Mouse (Mus musculus) bone marrow, adult 2 months (tissue): ENCODE measurements around the gene Tbc1d12.

Source experiments
- CTCF ChIP-seq: fragments of 200-500 bp; IDR thresholded peaks from 2 replicates; pipeline ENCODE4 v1.5.1; 2011; ENCODE audit warnings: low read length, control low read depth; ENCODE audit not compliant: control insufficient read depth, insufficient read depth
- POLR2A ChIP-seq: fragments of 200-500 bp; IDR thresholded peaks from 2 replicates; pipeline ENCODE4 v1.6.1; 2011; ENCODE audit warnings: low read depth, mild to moderate bottlenecking, control low read depth, low read length, borderline replicate concordance; ENCODE audit not compliant: control insufficient read depth

DNA sequence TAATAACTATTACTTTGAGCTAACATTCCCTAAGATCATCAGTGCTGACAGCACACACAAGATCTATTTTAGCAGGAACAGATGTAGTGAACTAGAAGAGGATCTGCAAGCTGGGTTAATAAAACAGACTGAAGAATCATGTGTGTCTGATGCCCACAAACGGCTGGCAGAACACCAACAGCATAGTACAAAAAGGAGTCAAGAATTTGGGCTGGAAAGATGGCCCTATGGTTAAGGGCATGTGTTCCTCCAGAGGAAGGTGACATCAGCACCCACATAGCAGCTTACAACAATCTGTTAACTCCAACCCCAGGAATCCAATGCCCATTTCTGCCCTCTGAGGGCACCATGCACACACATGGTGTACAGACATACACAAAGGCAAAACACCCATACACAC is 38.1 kb upstream of the Tbc1d12 start:
- no peak for TF ChIP-seq CTCF
- TF ChIP-seq POLR2A: no peak
